Mouse (Mus musculus) embryonic facial prominence, embryonic 12.5 days (tissue): ENCODE measurements around the gene Chl1. TPM values are rescaled to one million over a fixed set of nuclear protein-coding genes. Genes with fewer than 3 reads are reported as not detected.

Source experiments
- ATAC-seq: fragments of 200-750 bp; cut with Nextera tagmentation; 2 replicates; pipeline ENCODE4 v1.8.0; 2017; ENCODE audit not compliant: insufficient number of reproducible peaks, insufficient read depth, low FRiP score, low TSS enrichment
- H3K27ac ChIP-seq: fragments of 300-500 bp; sonication (generic); 2 replicates; pipeline ENCODE4 v1.5.1; 2016; ENCODE audit warnings: mild to moderate bottlenecking
- H3K27me3 ChIP-seq: fragments of 300-500 bp; sonication (generic); 2 replicates; pipeline ENCODE4 v1.6.1; 2016; ENCODE audit warnings: mild to moderate bottlenecking, moderate library complexity
- H3K36me3 ChIP-seq: fragments of 300-500 bp; sonication (generic); 2 replicates; pipeline ENCODE4 v1.6.1; 2016; ENCODE audit warnings: mild to moderate bottlenecking
- H3K4me1 ChIP-seq: fragments of 300-500 bp; sonication (generic); 2 replicates; pipeline ENCODE4 v1.6.1; 2016
- H3K4me2 ChIP-seq: fragments of 300-500 bp; sonication (generic); replicated peaks from 2 replicates; pipeline ENCODE4 v1.6.1; 2016; ENCODE audit warnings: mild to moderate bottlenecking, moderate library complexity
- H3K4me3 ChIP-seq: fragments of 300-500 bp; sonication (generic); 2 replicates; pipeline ENCODE4 v1.5.1; 2016; ENCODE audit warnings: mild to moderate bottlenecking
- H3K9ac ChIP-seq: fragments of 300-500 bp; sonication (generic); 2 replicates; pipeline ENCODE4 v1.6.1; 2016; ENCODE audit warnings: mild to moderate bottlenecking, moderate library complexity
- H3K9me3 ChIP-seq: fragments of 300-500 bp; sonication (generic); 2 replicates; pipeline ENCODE4 v1.6.1; 2016; ENCODE audit warnings: mild to moderate bottlenecking, moderate library complexity
- WGBS: fragments of 180-500 bp; shearing (Covaris S2); methylation state at CpG from one replicate; pipeline ENCODE4 v1.1.7; 2016; 5-methylcytosine and 5-hydroxymethylcytosine counted together
- polyA plus RNA-seq: library from polyadenylated mRNA; unstranded; fragments of >200 nt; fragmentation: Nextera tagmentation; extraction: Ambion mirVana; gene quantifications from 2 replicates; pipeline ENCODE4 v1.2.1, GENCODE M21; 2016

Chl1 gene
- 1.1 and 1.6 TPM in 2 replicates for polyA plus RNA-seq

- peak within 1 kb of the TSS; percentile 73 for H3K4me2 ChIP-seq
- ATAC-seq, result 0 out of 2 replicates have a peak, but pooled peaks have one; percentile 23
- no peaks in the 10 kb centered on the region for H3K9me3 ChIP-seq
- WGBS, result 4% methylated on average over 25 of the region's 25 CpGs
- no peak within 1 kb of the TSS for H3K9ac ChIP-seq
- H3K4me1 ChIP-seq, result peaks cover 15% of the 10 kb centered on the region
- peak within 1 kb of the TSS; percentile 38 for H3K4me3 ChIP-seq
- peaks cover 40% of the 10 kb centered on the region for H3K27me3 ChIP-seq
- no peak within 1 kb of the TSS for H3K27ac ChIP-seq
- H3K36me3 ChIP-seq, result no peaks in the 10 kb centered on the region
Measured at GRCm38 (mm10) chr6:103510392-103511289, at the start of gene Chl1. TSS of gene Chl1 (plus strand) at chr6:103510586.

DNA sequence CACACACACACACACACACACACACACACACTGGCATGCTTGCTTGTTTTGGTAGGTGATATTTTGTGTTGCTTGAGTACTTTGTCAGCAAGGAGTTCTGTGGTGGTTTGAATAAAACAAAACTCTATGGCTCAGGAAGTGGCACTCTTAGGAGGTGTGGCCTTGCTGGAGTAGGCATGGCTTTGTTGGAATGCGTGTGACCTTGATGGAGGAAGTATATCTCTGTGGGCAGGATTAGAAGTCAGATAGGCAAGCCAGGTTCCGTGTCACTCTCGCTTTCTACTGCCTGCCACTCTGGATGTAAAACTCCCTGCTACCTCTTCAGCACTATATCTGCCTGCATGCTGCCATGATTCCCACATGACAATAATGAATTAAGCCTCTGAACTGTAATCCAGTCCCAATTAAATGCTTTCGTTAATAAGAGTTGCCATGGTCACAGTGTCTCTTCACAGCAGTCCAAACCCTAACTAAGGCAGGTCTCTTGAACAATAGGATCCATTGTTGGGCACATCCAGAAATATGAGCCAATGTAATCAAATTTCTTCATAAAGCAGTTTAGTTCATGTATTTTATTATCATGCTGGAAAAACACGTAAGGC is 44.8 kb upstream of the Chl1 start:
- H3K27me3 ChIP-seq, result no peaks in the 10 kb centered on the region
- 80% methylated on average over 5 of the region's 5 CpGs for WGBS
- H3K4me1 ChIP-seq, result no peaks in the 10 kb centered on the region
- H3K9me3 ChIP-seq, result no peaks in the 10 kb centered on the region
- ATAC-seq, result no peak
- no peak overlapping the region for H3K4me3 ChIP-seq
- no peak overlapping the region for H3K27ac ChIP-seq
- no peak overlapping the region for H3K4me2 ChIP-seq
- H3K9ac ChIP-seq, result no peak overlapping the region
- no peaks in the 10 kb centered on the region for H3K36me3 ChIP-seq

- no peaks in the 10 kb centered on the region for H3K27me3 ChIP-seq
- H3K4me1 ChIP-seq, result no peaks in the 10 kb centered on the region
- no peaks in the 10 kb centered on the region for H3K9me3 ChIP-seq
- H3K9ac ChIP-seq, result no peak overlapping the region
- no peak for ATAC-seq
- no peaks in the 10 kb centered on the region for H3K36me3 ChIP-seq
- H3K4me2 ChIP-seq, result no peak overlapping the region
- no peak overlapping the region for H3K4me3 ChIP-seq
- no peak overlapping the region for H3K27ac ChIP-seq
- WGBS, result 78% methylated on average over 5 of the region's 5 CpGs
Measured at GRCm38 (mm10) chr6:103473316-103473715, 37.1 kb upstream of the Chl1 start.

- no peak for ATAC-seq
- H3K36me3 ChIP-seq, result no peaks in the 10 kb centered on the region
- no peak overlapping the region for H3K4me3 ChIP-seq
- H3K27me3 ChIP-seq, result no peaks in the 10 kb centered on the region
- 29% methylated on average over 1 of the region's 1 CpGs for WGBS
- H3K4me1 ChIP-seq, result no peaks in the 10 kb centered on the region
- H3K4me2 ChIP-seq, result no peak overlapping the region
- H3K27ac ChIP-seq, result no peak overlapping the region
- H3K9me3 ChIP-seq, result no peaks in the 10 kb centered on the region
- H3K9ac ChIP-seq, result no peak overlapping the region
Measured at GRCm38 (mm10) chr6:103487199-103487598, 23.2 kb upstream of the Chl1 start.

DNA sequence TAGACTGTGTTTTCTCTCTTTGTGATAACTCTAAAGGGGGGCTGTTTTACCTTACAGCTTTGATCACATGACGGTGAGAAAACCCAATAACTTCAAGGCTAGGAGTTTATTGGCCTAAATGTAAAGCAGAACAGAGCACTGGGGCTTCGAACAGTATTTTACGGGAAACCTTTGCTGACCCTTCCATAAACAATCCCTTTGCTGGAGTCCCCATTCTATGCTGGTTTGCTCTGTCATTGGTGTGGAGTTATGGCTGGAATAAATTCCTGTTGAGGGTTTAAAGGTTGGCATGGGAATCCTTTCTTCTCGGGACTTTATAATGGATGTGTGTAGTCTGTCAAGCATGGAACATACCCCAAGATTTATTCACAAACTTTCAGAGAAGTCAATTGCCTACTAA is 12.0 kb upstream of the Chl1 start:
- ATAC-seq, result no peak

GRCm38 (mm10) chr6:103504065-103504464 is 6.3 kb upstream of the Chl1 start:
- H3K9ac ChIP-seq, result no peak overlapping the region
- H3K4me3 ChIP-seq, result no peak overlapping the region
- 0 out of 2 replicates have a peak, but pooled peaks cover 3% of the 10 kb centered on the region for H3K27me3 ChIP-seq
- H3K4me2 ChIP-seq, result no peak overlapping the region
- no peaks in the 10 kb centered on the region for H3K9me3 ChIP-seq
- no peak for ATAC-seq
- H3K36me3 ChIP-seq, result no peaks in the 10 kb centered on the region
- H3K4me1 ChIP-seq, result no peaks in the 10 kb centered on the region
- 54% methylated on average over 3 of the region's 3 CpGs for WGBS
- no peak overlapping the region for H3K27ac ChIP-seq

More for the DNA sequence above, 12.0 kb upstream of the Chl1 start:
- Histone ChIP-seq H3K27me3 (no peaks in the 10 kb centered on the region), H3K27ac (no peak overlapping the region), H3K9ac (no peak overlapping the region), H3K4me1 (no peaks in the 10 kb centered on the region), H3K4me2 (no peak overlapping the region), H3K36me3 (no peaks in the 10 kb centered on the region), H3K9me3 (no peaks in the 10 kb centered on the region), H3K4me3 (no peak overlapping the region)
- 74% methylated on average over 4 of the region's 4 CpGs for WGBS

- peaks cover 35% of the 10 kb centered on the region for H3K27me3 ChIP-seq
- H3K4me2 ChIP-seq, result no peak overlapping the region
- no peaks in the 10 kb centered on the region for H3K36me3 ChIP-seq
- no peak overlapping the region for H3K27ac ChIP-seq
- H3K4me3 ChIP-seq, result no peak overlapping the region
- WGBS, result 76% methylated on average over 3 of the region's 3 CpGs
- no peak for ATAC-seq
- no peak overlapping the region for H3K9ac ChIP-seq
- H3K9me3 ChIP-seq, result no peaks in the 10 kb centered on the region
- peaks cover 15% of the 10 kb centered on the region for H3K4me1 ChIP-seq
Measured at GRCm38 (mm10) chr6:103507751-103508575, 2.4 kb upstream of the Chl1 start.

GRCm38 (mm10) chr6:103509596-103509995 is 790 bp upstream of the Chl1 start:
- H3K36me3 ChIP-seq, result no peaks in the 10 kb centered on the region
- no peak overlapping the region for H3K27ac ChIP-seq
- peaks cover 40% of the 10 kb centered on the region for H3K27me3 ChIP-seq
- peaks cover 15% of the 10 kb centered on the region for H3K4me1 ChIP-seq
- H3K9ac ChIP-seq, result no peak overlapping the region
- 62% methylated on average over 4 of the region's 4 CpGs for WGBS
- no peaks in the 10 kb centered on the region for H3K9me3 ChIP-seq
- H3K4me2 ChIP-seq, result no peak overlapping the region
- H3K4me3 ChIP-seq, result no peak overlapping the region
- ATAC-seq, result no peak

DNA sequence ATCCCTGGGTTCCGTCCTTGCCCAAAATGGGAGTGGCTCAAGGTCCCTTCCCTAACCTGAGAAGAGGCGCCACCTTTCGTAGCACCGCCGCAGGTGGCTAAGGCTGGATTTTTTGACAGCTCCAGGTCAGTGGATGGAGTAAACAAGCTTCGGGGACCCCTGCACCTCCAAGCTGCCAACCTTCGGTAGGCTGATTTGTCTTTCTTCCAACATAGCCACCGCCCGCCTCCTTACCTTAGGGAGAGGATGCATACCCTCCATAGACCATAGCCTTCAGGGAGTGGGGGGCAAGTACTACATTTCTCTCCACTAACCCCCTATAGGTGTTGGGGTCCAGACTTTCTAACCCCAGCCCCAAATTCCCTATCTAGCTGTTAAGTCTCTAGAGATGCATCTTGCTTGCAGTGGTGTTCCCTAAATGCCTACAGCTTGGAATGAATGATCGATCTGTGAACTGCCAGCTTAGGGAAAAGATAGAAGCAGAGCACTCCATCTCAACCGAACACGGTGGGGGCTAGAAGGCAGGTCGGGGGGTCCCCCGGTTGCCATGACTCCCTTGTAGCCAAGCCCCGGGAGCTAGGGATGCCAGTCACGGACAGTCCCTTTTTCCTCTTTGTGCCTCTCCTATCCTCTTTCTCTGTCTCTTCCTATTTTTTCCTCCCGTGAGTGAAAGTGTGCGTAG is 1.0 kb downstream of the Chl1 start:
- H3K4me3 ChIP-seq, result peak overlapping the region; percentile 38
- H3K27ac ChIP-seq, result no peak overlapping the region
- peaks cover 15% of the 10 kb centered on the region for H3K4me1 ChIP-seq
- WGBS, result 9% methylated on average over 18 of the region's 18 CpGs
- H3K27me3 ChIP-seq, result peaks cover 40% of the 10 kb centered on the region
- no peaks in the 10 kb centered on the region for H3K36me3 ChIP-seq
- peak overlapping the region; percentile 73 for H3K4me2 ChIP-seq
- ATAC-seq, result no peak
- H3K9me3 ChIP-seq, result no peaks in the 10 kb centered on the region
- H3K9ac ChIP-seq, result no peak overlapping the region

- Histone ChIP-seq H3K9me3 (no peaks in the 10 kb centered on the region), H3K27me3 (peaks cover 38% of the 10 kb centered on the region), H3K9ac (no peak overlapping the region), H3K36me3 (no peaks in the 10 kb centered on the region), H3K4me3 (peak overlapping the region; percentile 38), H3K27ac (no peak overlapping the region), H3K4me2 (peak overlapping the region; percentile 73), H3K4me1 (peaks cover 15% of the 10 kb centered on the region)
- no peak for ATAC-seq
- under 1% methylated on average over 29 of the region's 29 CpGs for WGBS
Measured at GRCm38 (mm10) chr6:103511972-103512565, 1.7 kb downstream of the Chl1 start.

DNA sequence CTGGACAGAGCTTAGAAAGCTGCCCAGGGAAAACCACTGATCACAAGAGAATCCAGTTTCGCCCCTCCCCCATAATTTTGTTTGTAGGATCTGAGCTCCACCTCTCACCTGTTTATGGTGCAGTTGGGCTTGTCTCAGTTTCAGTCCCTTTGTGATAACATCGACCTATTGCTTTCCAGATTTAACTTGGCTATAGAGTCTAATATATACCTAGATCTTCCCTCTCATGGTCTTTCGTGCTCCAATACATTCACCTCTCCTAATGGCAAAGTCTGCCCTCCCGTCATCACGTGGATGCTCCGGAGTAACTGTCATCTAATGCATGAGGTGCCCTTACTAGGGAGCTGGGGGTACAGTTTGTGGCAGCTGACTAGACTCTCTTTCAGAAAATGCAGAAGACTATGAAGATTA is 2.5 kb downstream of the Chl1 start:
- Histone ChIP-seq H3K36me3 (no peaks in the 10 kb centered on the region), H3K27ac (no peak overlapping the region), H3K4me3 (no peak overlapping the region), H3K4me2 (no peak overlapping the region), H3K9me3 (no peaks in the 10 kb centered on the region), H3K4me1 (peaks cover 15% of the 10 kb centered on the region), H3K27me3 (peaks cover 38% of the 10 kb centered on the region), H3K9ac (no peak overlapping the region)
- WGBS, result 47% methylated on average over 6 of the region's 6 CpGs
- ATAC-seq, result no peak
